Mouse (Mus musculus) left cerebral cortex, postnatal 4 days (tissue): Measurements from ENCODE around the gene V1ra8. TPM values are rescaled to one million over a fixed set of nuclear protein-coding genes. Genes with fewer than 3 reads are reported as not detected.
"Not testable (repeated sequence)": the region's sequence is repeated elsewhere in the genome, so short reads cannot be mapped to it uniquely, and the experiment has no call there.

Experiments
- DNase-seq: peaks from one replicate; pipeline ENCODE4 v3.0.0-alpha.2; 2022
- intact Hi-C: fragments of 180-260 bp; cut with DNase I; formaldehyde crosslinking; loops from one replicate; pipeline ENCODE4 v1.15.1; 2025
- total RNA-seq, 2 experiments: library from RNA; stranded (reverse); gene quantifications; 2 replicates each; pipeline ENCODE4 v1.2.3; 2021

V1ra8 gene
- not detected for total RNA-seq

- intact Hi-C loops, DNase-seq: not testable (repeated sequence)
Observed at GRCm38 (mm10) chr6:90202493-90202892, at the start of gene V1ra8. V1ra8 (plus strand) TSS chr6:90202793.

GRCm38 (mm10) chr6:90160139-90160538 lies 42.5 kb upstream of the V1ra8 start:
- no peak for DNase-seq
- intact Hi-C loops: no loop called here

GRCm38 (mm10) chr6:90174508-90174907 lies 28.1 kb upstream of the V1ra8 start, which contains the start of gene Vmn1r52:
Vmn1r52 (plus strand) TSS chr6:90174808.
- intact Hi-C loops: no loop called here

GRCm38 (mm10) chr6:90224338-90224737 lies 21.7 kb downstream of the V1ra8 start, which contains the start of gene Vmn1r53:
Vmn1r53 (minus strand) TSS chr6:90224438.
- intact Hi-C loops: no loop called here

More at GRCm38 (mm10) chr6:90174508-90174907, 28.1 kb upstream of the V1ra8 start, which contains the start of gene Vmn1r52:
- no peak for DNase-seq

GRCm38 (mm10) chr6:90232114-90232513 lies 29.5 kb downstream of the V1ra8 start:
- intact Hi-C loops: not testable (repeated sequence)

More at GRCm38 (mm10) chr6:90224338-90224737, 21.7 kb downstream of the V1ra8 start, which contains the start of gene Vmn1r53:
- no peak for DNase-seq

GRCm38 (mm10) chr6:90232681-90233080 lies 30.1 kb downstream of the V1ra8 start:
- no peak for DNase-seq
- intact Hi-C loops: no loop called here

More at GRCm38 (mm10) chr6:90232114-90232513, 29.5 kb downstream of the V1ra8 start:
- not testable (repeated sequence) for DNase-seq

- intact Hi-C loops: no loop called here
- no peak for DNase-seq
Observed at GRCm38 (mm10) chr6:90244019-90244418, 41.4 kb downstream of the V1ra8 start.

GRCm38 (mm10) chr6:90246000-90246399 lies 43.4 kb downstream of the V1ra8 start, which contains the start of gene Vmn1r54:
Vmn1r54 (plus strand) TSS chr6:90246300.
- DNase-seq: no peak

More at GRCm38 (mm10) chr6:90246000-90246399, 43.4 kb downstream of the V1ra8 start, which contains the start of gene Vmn1r54:
- intact Hi-C loops: no loop called here

Other genes starting within 250 kb of the V1ra8 start
- not detected for gene Vmn1r46, start 233.5 kb upstream of the V1ra8 start, total RNA-seq
- gene Vmn1r47, start 186.6 kb upstream of the V1ra8 start, total RNA-seq: not detected
- gene Vmn1r48, start 166.0 kb upstream of the V1ra8 start, total RNA-seq: not detected
- gene Vmn1r49, start 124.3 kb upstream of the V1ra8 start, total RNA-seq: not detected
- not detected for gene Vmn1r50, start 101.4 kb upstream of the V1ra8 start, total RNA-seq
- gene Vmn1r51, start 80.2 kb upstream of the V1ra8 start, total RNA-seq: not detected
- not detected for gene Vmn1r52, start 28.0 kb upstream of the V1ra8 start, total RNA-seq
- not detected for gene Vmn1r53, start 21.6 kb downstream of the V1ra8 start, total RNA-seq
- not detected for gene Vmn1r54, start 43.5 kb downstream of the V1ra8 start, total RNA-seq
- gene BC048671, start 98.4 kb downstream of the V1ra8 start, total RNA-seq: not detected
- gene Chst13, start 122.4 kb downstream of the V1ra8 start, total RNA-seq: not detected
- gene Uroc1, start 130.5 kb downstream of the V1ra8 start, total RNA-seq: not detected
- gene Zxdc, start 166.7 kb downstream of the V1ra8 start, total RNA-seq: 10 to 100 TPM; 27.6 to 30.1 TPM
- gene Cfap100, start 226.0 kb downstream of the V1ra8 start, total RNA-seq: 1 to 10 TPM; 6.7 to 8.5 TPM